Mouse (Mus musculus): Measurements from ENCODE around the gene Wwox. TPM values are rescaled to one million over a fixed set of nuclear protein-coding genes. Genes with fewer than 3 reads are reported as not detected.

Wwox gene
- total RNA-seq, 1 experiment = 12.5 TPM

GRCm38 (mm10) chr8:114974336-114974950, 535.0 kb downstream of the Wwox start:
- Histone ChIP-seq H3K4me3 (ENCODE audit: insufficient read depth in 1 of 2, low read depth in 1 of 2, low read length in 2 of 2, poor library complexity in 1 of 2, severe bottlenecking in 1 of 2) (no peak overlapping the region), H3K36me3 (ENCODE audit: control insufficient read depth, insufficient read depth, low read length, poor library complexity, severe bottlenecking) (no peaks in the 10 kb centered on the region), H3K27ac (ENCODE audit: insufficient read depth, low read depth, low read length, poor library complexity, severe bottlenecking) (no peak overlapping the region), H3K4me1 (ENCODE audit: control insufficient read depth in 2 of 2, insufficient read depth in 2 of 2, low read length in 2 of 2, poor library complexity in 1 of 2) (peaks cover 0 to 5% of the 10 kb centered on the region in 2 experiments; a peak in 1 of 4 replicates), H3K9me3 (ENCODE audit: control insufficient read depth, insufficient read depth, low read depth, low read length) (no peaks in the 10 kb centered on the region), H3K9ac (ENCODE audit: insufficient read depth, low read depth, low read length, poor library complexity, severe bottlenecking) (no peak overlapping the region)
- TF ChIP-seq ZC3H11A (IDR thresholded peaks at IDR 0.05; ENCODE audit: borderline replicate concordance, low read depth, low read length) (no peak), CHD2 (IDR thresholded peaks at IDR 0.05; ENCODE audit: low read depth, low read length) (no peak), HCFC1 (IDR thresholded peaks at IDR 0.05; ENCODE audit: borderline replicate concordance, insufficient read depth, low read length) (no peak), MAFK (IDR thresholded peaks at IDR 0.05; ENCODE audit: insufficient read depth, low read depth, low read length) (no peak), ZNF384 (IDR thresholded peaks at IDR 0.05; ENCODE audit: low read depth, low read length) (no peak)
- DNase-seq (ENCODE audit: low read depth, low spot score) = no peak
- in situ Hi-C loops (cut with MboI; ENCODE audit: low sequenced_read_pairs in 2 of 2, unreplicated experiment in 2 of 2) = no loop called here

- Histone ChIP-seq H3K4me3 (ENCODE audit: insufficient read depth in 1 of 2, low read depth in 1 of 2, low read length in 2 of 2, poor library complexity in 1 of 2, severe bottlenecking in 1 of 2) (no peak overlapping the region), H3K9ac (ENCODE audit: insufficient read depth, low read depth, low read length, poor library complexity, severe bottlenecking) (no peak overlapping the region), H3K36me3 (ENCODE audit: control insufficient read depth, insufficient read depth, low read length, poor library complexity, severe bottlenecking) (no peaks in the 10 kb centered on the region), H3K27ac (ENCODE audit: insufficient read depth, low read depth, low read length, poor library complexity, severe bottlenecking) (no peak overlapping the region), H3K9me3 (ENCODE audit: control insufficient read depth, insufficient read depth, low read depth, low read length) (no peaks in the 10 kb centered on the region), H3K4me1 (ENCODE audit: control insufficient read depth in 2 of 2, insufficient read depth in 2 of 2, low read length in 2 of 2, poor library complexity in 1 of 2) (peaks cover 0 to 4% of the 10 kb centered on the region in 2 experiments; a peak in 1 of 4 replicates)
- in situ Hi-C loops (cut with MboI; ENCODE audit: low sequenced_read_pairs in 2 of 2, unreplicated experiment in 2 of 2) = no loop called here
- no peak for TF ChIP-seq ZNF384 (IDR thresholded peaks at IDR 0.05; ENCODE audit: low read depth, low read length)
- TF ChIP-seq CHD2 (IDR thresholded peaks at IDR 0.05; ENCODE audit: low read depth, low read length) = no peak
- TF ChIP-seq ZC3H11A (IDR thresholded peaks at IDR 0.05; ENCODE audit: borderline replicate concordance, low read depth, low read length) = no peak
- TF ChIP-seq HCFC1 (IDR thresholded peaks at IDR 0.05; ENCODE audit: borderline replicate concordance, insufficient read depth, low read length) = no peak
- TF ChIP-seq MAFK (IDR thresholded peaks at IDR 0.05; ENCODE audit: insufficient read depth, low read depth, low read length) = no peak
- DNase-seq (ENCODE audit: low read depth, low spot score) = no peak
Observed at GRCm38 (mm10) chr8:114977746-114978145, 538.3 kb downstream of the Wwox start.

DNA sequence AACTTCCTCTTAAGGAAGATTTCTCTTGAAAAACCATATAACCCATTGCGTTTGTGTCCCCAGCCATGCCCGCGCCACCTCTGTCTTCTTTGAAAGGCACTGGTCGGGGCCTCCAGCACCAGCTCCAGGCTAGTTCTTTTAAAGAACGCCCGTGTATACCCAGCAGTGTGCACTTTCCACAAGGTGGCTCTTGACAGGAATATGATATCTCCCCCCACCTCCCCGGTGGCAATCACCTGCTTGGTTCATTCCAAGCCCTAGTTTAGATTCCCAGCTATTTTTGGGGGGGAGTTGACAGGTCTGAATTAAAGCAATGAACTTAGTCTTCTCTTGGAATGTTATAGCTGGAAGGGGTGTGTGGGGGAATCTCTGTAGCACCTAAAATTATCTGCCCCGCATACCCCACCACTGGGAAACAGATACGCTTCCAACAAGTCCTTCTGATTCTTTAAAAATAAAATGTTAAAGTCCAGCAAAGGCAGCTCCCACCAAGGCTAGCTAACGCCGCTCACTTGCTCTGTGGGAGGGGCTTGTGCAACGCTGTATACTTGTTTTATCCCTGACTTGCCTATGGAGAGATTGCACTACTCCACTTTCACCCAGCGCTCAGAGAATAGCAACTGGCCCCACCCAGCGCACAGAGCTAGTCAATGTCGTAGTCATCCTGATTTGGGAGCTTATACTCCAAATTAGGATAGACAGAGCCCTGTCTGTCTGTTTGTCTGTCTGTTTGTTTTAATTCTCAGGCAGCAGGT, 538.9 kb downstream of the Wwox start:
- Histone ChIP-seq H3K4me3 (ENCODE audit: insufficient read depth in 1 of 2, low read depth in 1 of 2, low read length in 2 of 2, poor library complexity in 1 of 2, severe bottlenecking in 1 of 2) (no peak overlapping the region), H3K36me3 (ENCODE audit: control insufficient read depth, insufficient read depth, low read length, poor library complexity, severe bottlenecking) (no peaks in the 10 kb centered on the region), H3K27ac (ENCODE audit: insufficient read depth, low read depth, low read length, poor library complexity, severe bottlenecking) (no peak overlapping the region), H3K9ac (ENCODE audit: insufficient read depth, low read depth, low read length, poor library complexity, severe bottlenecking) (no peak overlapping the region), H3K4me1 (ENCODE audit: control insufficient read depth in 2 of 2, insufficient read depth in 2 of 2, low read length in 2 of 2, poor library complexity in 1 of 2) (peaks cover 0 to 1% of the 10 kb centered on the region in 2 experiments; a peak in 1 of 4 replicates), H3K9me3 (ENCODE audit: control insufficient read depth, insufficient read depth, low read depth, low read length) (no peaks in the 10 kb centered on the region)
- TF ChIP-seq ZC3H11A (IDR thresholded peaks at IDR 0.05; ENCODE audit: borderline replicate concordance, low read depth, low read length) (no peak), CHD2 (IDR thresholded peaks at IDR 0.05; ENCODE audit: low read depth, low read length) (no peak), HCFC1 (IDR thresholded peaks at IDR 0.05; ENCODE audit: borderline replicate concordance, insufficient read depth, low read length) (no peak), MAFK (IDR thresholded peaks at IDR 0.05; ENCODE audit: insufficient read depth, low read depth, low read length) (no peak), ZNF384 (IDR thresholded peaks at IDR 0.05; ENCODE audit: low read depth, low read length) (no peak)
- in situ Hi-C loops (cut with MboI; ENCODE audit: low sequenced_read_pairs in 2 of 2, unreplicated experiment in 2 of 2) = no loop called here
- DNase-seq (ENCODE audit: low read depth, low spot score) = no peak

DNA sequence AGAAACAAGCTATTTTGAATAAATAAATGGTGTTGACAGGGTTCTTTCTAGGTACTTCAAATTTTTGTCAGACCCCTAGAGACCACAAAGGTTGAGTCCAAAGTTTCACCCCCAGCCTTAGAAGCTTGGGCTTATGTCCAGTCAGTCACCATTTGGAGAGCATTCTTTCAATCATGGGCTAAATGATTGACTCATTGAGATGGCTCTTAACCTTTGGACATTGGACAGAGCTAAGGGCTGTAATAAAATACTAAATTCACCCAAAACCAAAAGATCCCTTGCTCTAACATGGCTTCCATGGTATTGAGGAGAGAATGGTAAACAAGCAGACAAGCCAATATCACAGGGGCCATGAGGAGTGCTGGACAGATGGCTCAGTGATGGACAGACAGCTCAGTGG, 540.2 kb downstream of the Wwox start:
- Histone ChIP-seq H3K27ac (ENCODE audit: insufficient read depth, low read depth, low read length, poor library complexity, severe bottlenecking) (no peak overlapping the region), H3K36me3 (ENCODE audit: control insufficient read depth, insufficient read depth, low read length, poor library complexity, severe bottlenecking) (no peaks in the 10 kb centered on the region), H3K9ac (ENCODE audit: insufficient read depth, low read depth, low read length, poor library complexity, severe bottlenecking) (no peak overlapping the region), H3K4me1 (ENCODE audit: control insufficient read depth in 2 of 2, insufficient read depth in 2 of 2, low read length in 2 of 2, poor library complexity in 1 of 2) (no peaks in the 10 kb centered on the region), H3K9me3 (ENCODE audit: control insufficient read depth, insufficient read depth, low read depth, low read length) (no peaks in the 10 kb centered on the region), H3K4me3 (ENCODE audit: insufficient read depth in 1 of 2, low read depth in 1 of 2, low read length in 2 of 2, poor library complexity in 1 of 2, severe bottlenecking in 1 of 2) (no peak overlapping the region)
- no peak for TF ChIP-seq MAFK (IDR thresholded peaks at IDR 0.05; ENCODE audit: insufficient read depth, low read depth, low read length)
- TF ChIP-seq CHD2 (IDR thresholded peaks at IDR 0.05; ENCODE audit: low read depth, low read length) = no peak
- no peak for TF ChIP-seq ZC3H11A (IDR thresholded peaks at IDR 0.05; ENCODE audit: borderline replicate concordance, low read depth, low read length)
- no peak for TF ChIP-seq ZNF384 (IDR thresholded peaks at IDR 0.05; ENCODE audit: low read depth, low read length)
- TF ChIP-seq HCFC1 (IDR thresholded peaks at IDR 0.05; ENCODE audit: borderline replicate concordance, insufficient read depth, low read length) = no peak
- in situ Hi-C loops (cut with MboI; ENCODE audit: low sequenced_read_pairs in 2 of 2, unreplicated experiment in 2 of 2) = no loop called here
- no peak for DNase-seq (ENCODE audit: low read depth, low spot score)

Data from ES-E14 (cell line).